Mouse (Mus musculus): ENCODE data around the gene Hoga1. TPM values are rescaled to one million over a fixed set of nuclear protein-coding genes. Genes with fewer than 3 reads are reported as not detected.

The Hoga1 gene
- 1.1 and 1.3 TPM in 2 replicates for polyA plus RNA-seq (2016; fragmentation: Nextera tagmentation; extraction: Ambion mirVana)

GRCm38 (mm10) chr19:42045269-42046102 lies at the start of gene Hoga1:
Gene Hoga1, plus strand, starts transcription at chr19:42045610.
- H3K27ac ChIP-seq (replicated peaks): peak within 1 kb of the TSS; percentile 63; the same call in 1 of the 2 replicates
- WGBS: 23% methylated on average over 23 of the region's 23 CpGs

GRCm38 (mm10) chr19:41997090-41997489 lies 48.3 kb upstream of the Hoga1 start:
- DNase-seq (ENCODE audit: low spot score): no peak

More at GRCm38 (mm10) chr19:42045269-42046102, at the start of gene Hoga1:
- H3K9me3 ChIP-seq: no peaks in the 10 kb centered on the region
- H3K36me3 ChIP-seq (replicated peaks): no peaks in the 10 kb centered on the region
- peaks cover 10% of the 10 kb centered on the region; the same call in 1 of the 2 replicates for H3K27me3 ChIP-seq (replicated peaks; ENCODE audit: low read depth, poor library complexity, severe bottlenecking)
- H3K4me3 ChIP-seq: peak within 1 kb of the TSS; percentile 55
- peak; percentile 87 for DNase-seq (ENCODE audit: low spot score)
- H3K4me1 ChIP-seq: peaks cover 11% of the 10 kb centered on the region

GRCm38 (mm10) chr19:41998770-41999548 lies 46.5 kb upstream of the Hoga1 start:
- WGBS: 92% methylated on average over 9 of the region's 9 CpGs
- Histone ChIP-seq H3K36me3 (replicated peaks) (no peaks in the 10 kb centered on the region), H3K4me3 (no peak overlapping the region), H3K27ac (replicated peaks) (no peak overlapping the region), H3K4me1 (peaks cover 49% of the 10 kb centered on the region), H3K27me3 (replicated peaks; ENCODE audit: low read depth, poor library complexity, severe bottlenecking) (no peaks in the 10 kb centered on the region), H3K9me3 (no peaks in the 10 kb centered on the region)
- no peak for DNase-seq (ENCODE audit: low spot score)

More at GRCm38 (mm10) chr19:41997090-41997489, 48.3 kb upstream of the Hoga1 start:
- no peak overlapping the region for H3K4me3 ChIP-seq
- WGBS: 85% methylated on average over 10 of the region's 10 CpGs
- H3K36me3 ChIP-seq (replicated peaks): no peaks in the 10 kb centered on the region
- H3K9me3 ChIP-seq: no peaks in the 10 kb centered on the region
- H3K4me1 ChIP-seq: peaks cover 54% of the 10 kb centered on the region
- no peak overlapping the region for H3K27ac ChIP-seq (replicated peaks)
- H3K27me3 ChIP-seq (replicated peaks; ENCODE audit: low read depth, poor library complexity, severe bottlenecking): no peaks in the 10 kb centered on the region

- WGBS: 92% methylated on average over 4 of the region's 4 CpGs
- Histone ChIP-seq H3K27ac (replicated peaks) (no peak overlapping the region), H3K4me3 (no peak overlapping the region), H3K36me3 (replicated peaks) (no peaks in the 10 kb centered on the region), H3K9me3 (no peaks in the 10 kb centered on the region), H3K4me1 (peaks cover 47% of the 10 kb centered on the region), H3K27me3 (replicated peaks; ENCODE audit: low read depth, poor library complexity, severe bottlenecking) (no peaks in the 10 kb centered on the region)
- no peak for DNase-seq (ENCODE audit: low spot score)
These were observed 45.6 kb upstream of the Hoga1 start for GRCm38 (mm10) chr19:41999688-42000283.

- Histone ChIP-seq H3K9me3 (no peaks in the 10 kb centered on the region), H3K36me3 (replicated peaks) (no peaks in the 10 kb centered on the region), H3K27me3 (replicated peaks; ENCODE audit: low read depth, poor library complexity, severe bottlenecking) (no peaks in the 10 kb centered on the region), H3K4me1 (peaks cover 41% of the 10 kb centered on the region), H3K4me3 (no peak overlapping the region), H3K27ac (replicated peaks) (peak overlapping the region; percentile 52; the same call in 1 of the 2 replicates)
- DNase-seq (ENCODE audit: low spot score): peak; percentile 39
- WGBS: 47% methylated on average over 4 of the region's 4 CpGs
These were observed 44.9 kb upstream of the Hoga1 start for GRCm38 (mm10) chr19:42000446-42000958.

GRCm38 (mm10) chr19:42001253-42001980 lies 44.0 kb upstream of the Hoga1 start:
- Histone ChIP-seq H3K9me3 (no peaks in the 10 kb centered on the region), H3K4me3 (no peak overlapping the region), H3K36me3 (replicated peaks) (no peaks in the 10 kb centered on the region), H3K27me3 (replicated peaks; ENCODE audit: low read depth, poor library complexity, severe bottlenecking) (no peaks in the 10 kb centered on the region), H3K4me1 (peaks cover 38% of the 10 kb centered on the region), H3K27ac (replicated peaks) (no peak overlapping the region)
- 93% methylated on average over 12 of the region's 12 CpGs for WGBS
- no peak for DNase-seq (ENCODE audit: low spot score)

- Histone ChIP-seq H3K4me1 (peaks cover 55% of the 10 kb centered on the region), H3K4me3 (no peak overlapping the region), H3K27ac (replicated peaks) (no peak overlapping the region), H3K9me3 (no peaks in the 10 kb centered on the region), H3K36me3 (replicated peaks) (no peaks in the 10 kb centered on the region), H3K27me3 (replicated peaks; ENCODE audit: low read depth, poor library complexity, severe bottlenecking) (no peaks in the 10 kb centered on the region)
- no peak for DNase-seq (ENCODE audit: low spot score)
- 75% methylated on average over 6 of the region's 6 CpGs for WGBS
These were observed 41.2 kb upstream of the Hoga1 start for GRCm38 (mm10) chr19:42004258-42004657.

- Histone ChIP-seq H3K4me3 (no peak overlapping the region), H3K36me3 (replicated peaks) (no peaks in the 10 kb centered on the region), H3K27ac (replicated peaks) (no peak overlapping the region), H3K27me3 (replicated peaks; ENCODE audit: low read depth, poor library complexity, severe bottlenecking) (no peaks in the 10 kb centered on the region), H3K9me3 (no peaks in the 10 kb centered on the region), H3K4me1 (peaks cover 50% of the 10 kb centered on the region)
- 75% methylated on average over 3 of the region's 3 CpGs for WGBS
- no peak for DNase-seq (ENCODE audit: low spot score)
These were observed 39.8 kb upstream of the Hoga1 start for GRCm38 (mm10) chr19:42005616-42006015.

- no peaks in the 10 kb centered on the region for H3K27me3 ChIP-seq (replicated peaks; ENCODE audit: low read depth, poor library complexity, severe bottlenecking)
- WGBS: 70% methylated on average over 8 of the region's 8 CpGs
- no peaks in the 10 kb centered on the region for H3K36me3 ChIP-seq (replicated peaks)
- no peak overlapping the region for H3K4me3 ChIP-seq
- no peak for DNase-seq (ENCODE audit: low spot score)
- H3K27ac ChIP-seq (replicated peaks): no peak overlapping the region
- H3K4me1 ChIP-seq: peaks cover 50% of the 10 kb centered on the region
- no peaks in the 10 kb centered on the region for H3K9me3 ChIP-seq
These were observed 38.8 kb upstream of the Hoga1 start for GRCm38 (mm10) chr19:42006568-42006967.

GRCm38 (mm10) chr19:42008586-42008985 lies 36.8 kb upstream of the Hoga1 start:
- Histone ChIP-seq H3K4me1 (peaks cover 50% of the 10 kb centered on the region), H3K27ac (replicated peaks) (peak overlapping the region; percentile 66), H3K9me3 (no peaks in the 10 kb centered on the region), H3K36me3 (replicated peaks) (peaks cover 6% of the 10 kb centered on the region), H3K4me3 (no peak overlapping the region), H3K27me3 (replicated peaks; ENCODE audit: low read depth, poor library complexity, severe bottlenecking) (no peaks in the 10 kb centered on the region)
- DNase-seq (ENCODE audit: low spot score): no peak
- whole genome bisulfite sequencing: 60% methylated on average over 3 of the region's 3 CpGs

- Histone ChIP-seq H3K4me3 (no peak overlapping the region), H3K27ac (replicated peaks) (peak overlapping the region; percentile 66), H3K27me3 (replicated peaks; ENCODE audit: low read depth, poor library complexity, severe bottlenecking) (no peaks in the 10 kb centered on the region), H3K36me3 (replicated peaks) (peaks cover 6% of the 10 kb centered on the region), H3K4me1 (peaks cover 52% of the 10 kb centered on the region), H3K9me3 (no peaks in the 10 kb centered on the region)
- 69% methylated on average over 7 of the region's 7 CpGs for WGBS
- no peak for DNase-seq (ENCODE audit: low spot score)
These were observed 36.3 kb upstream of the Hoga1 start for GRCm38 (mm10) chr19:42009067-42009466.

- H3K4me3 ChIP-seq: no peak overlapping the region
- H3K27me3 ChIP-seq (replicated peaks; ENCODE audit: low read depth, poor library complexity, severe bottlenecking): no peaks in the 10 kb centered on the region
- no peaks in the 10 kb centered on the region for H3K9me3 ChIP-seq
- 63% methylated on average over 4 of the region's 4 CpGs for WGBS
- no peak for DNase-seq (ENCODE audit: low spot score)
- peaks cover 56% of the 10 kb centered on the region for H3K4me1 ChIP-seq
- peaks cover 6% of the 10 kb centered on the region for H3K36me3 ChIP-seq (replicated peaks)
- no peak overlapping the region for H3K27ac ChIP-seq (replicated peaks)
These were observed 35.0 kb upstream of the Hoga1 start for GRCm38 (mm10) chr19:42010436-42010835.

All from embryonic facial prominence, embryonic 10.5 days (tissue).